Mouse (Mus musculus) gastrocnemius, postnatal 10 days (tissue): Measurements from ENCODE around the gene Mre11a. TPM values are rescaled to one million over a fixed set of nuclear protein-coding genes. Genes with fewer than 3 reads are reported as not detected.
A peak's percentile ranks its signal among the peaks of the same experiment; 100 is the strongest.

Experiments used
- DNase-seq: peaks from one replicate; pipeline ENCODE4 v3.0.0; 2021; ENCODE audit warnings: mixed read lengths
- total RNA-seq, 2 experiments: library from RNA; stranded (reverse); gene quantifications; 2 replicates each; pipeline ENCODE4 v1.2.3; 2021

Gene Mre11a
- total RNA-seq, 2 experiments from 2014 or later = 11.4 to 14.3 TPM

DNA sequence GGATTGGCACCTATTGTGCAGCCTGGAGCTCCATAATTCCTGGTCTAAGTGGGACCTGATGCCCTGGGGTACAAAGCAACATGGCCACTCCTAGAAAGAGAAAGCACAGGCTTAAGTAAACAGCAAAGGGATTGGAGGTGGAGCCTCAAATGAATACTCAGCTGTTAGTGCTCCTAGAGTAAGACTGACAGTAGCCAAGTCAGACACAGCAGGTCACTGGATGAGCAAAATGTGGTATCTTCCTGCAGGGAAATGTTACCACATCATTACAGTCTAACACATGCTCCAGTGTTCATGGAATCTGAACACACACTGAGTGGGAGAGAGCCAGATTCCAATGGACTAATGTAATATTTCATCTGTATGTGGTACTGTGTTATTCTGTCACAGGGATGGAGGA lies 36.9 kb downstream of the Mre11a start:
- no peak for DNase-seq

DNA sequence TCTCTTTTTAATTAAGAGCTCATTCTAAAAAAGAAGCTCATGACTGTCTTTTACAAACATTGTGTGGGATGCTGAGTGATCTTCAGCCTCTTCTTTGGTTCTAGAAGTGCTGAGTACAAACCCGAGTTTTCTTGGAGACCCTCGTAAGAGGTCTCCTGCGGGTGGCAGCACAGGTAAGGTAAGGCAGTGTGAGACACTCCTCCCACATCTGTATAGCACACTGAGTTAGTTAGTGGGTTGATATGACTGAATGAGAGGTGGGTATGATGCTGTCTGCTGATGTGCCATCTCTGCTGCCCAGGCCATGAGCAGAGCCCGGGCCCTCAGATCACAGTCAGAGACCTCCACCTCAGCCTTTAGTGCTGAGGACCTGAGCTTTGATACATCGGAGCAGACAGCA lies 40.4 kb downstream of the Mre11a start:
- DNase-seq = no peak

DNA sequence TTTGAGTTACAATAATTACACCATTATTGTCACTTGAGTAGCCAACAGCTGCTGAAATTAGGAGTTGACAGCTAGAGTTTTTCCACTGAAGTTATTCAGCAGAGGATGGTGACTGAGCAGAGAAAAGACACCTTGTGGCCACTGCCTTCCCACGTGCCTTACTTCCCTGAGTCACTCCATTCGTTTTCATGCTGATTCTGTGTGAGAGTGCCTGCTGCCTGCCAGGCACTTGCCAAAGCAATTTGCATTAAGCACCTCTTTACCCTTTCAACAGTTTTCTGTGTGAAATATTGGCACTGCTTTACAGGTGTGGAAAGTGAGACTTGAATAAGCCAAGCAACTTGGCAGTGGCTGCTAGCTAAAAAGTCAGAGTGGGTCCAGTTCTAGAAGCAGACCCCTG lies 43.4 kb downstream of the Mre11a start:
- no peak for DNase-seq

DNA sequence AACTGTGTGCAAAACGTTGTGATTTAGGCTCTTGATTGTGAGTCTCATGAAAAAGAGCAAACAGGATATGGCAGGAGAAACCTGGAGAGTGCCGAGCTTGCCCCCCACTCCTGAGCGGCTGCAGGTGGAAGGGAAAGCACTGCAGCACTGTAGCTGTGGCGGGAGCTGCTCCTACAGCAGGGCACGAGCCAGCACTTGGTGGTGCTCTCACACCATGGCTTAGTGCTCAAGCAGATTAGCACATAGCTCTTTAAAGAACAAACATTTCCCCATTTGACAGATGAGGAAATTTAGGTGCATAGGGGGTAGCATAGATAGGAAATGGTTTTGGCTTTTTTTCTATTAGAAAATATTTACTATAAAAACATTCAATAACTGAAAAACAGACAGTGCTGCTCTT lies 47.6 kb downstream of the Mre11a start:
- no peak for DNase-seq

DNA sequence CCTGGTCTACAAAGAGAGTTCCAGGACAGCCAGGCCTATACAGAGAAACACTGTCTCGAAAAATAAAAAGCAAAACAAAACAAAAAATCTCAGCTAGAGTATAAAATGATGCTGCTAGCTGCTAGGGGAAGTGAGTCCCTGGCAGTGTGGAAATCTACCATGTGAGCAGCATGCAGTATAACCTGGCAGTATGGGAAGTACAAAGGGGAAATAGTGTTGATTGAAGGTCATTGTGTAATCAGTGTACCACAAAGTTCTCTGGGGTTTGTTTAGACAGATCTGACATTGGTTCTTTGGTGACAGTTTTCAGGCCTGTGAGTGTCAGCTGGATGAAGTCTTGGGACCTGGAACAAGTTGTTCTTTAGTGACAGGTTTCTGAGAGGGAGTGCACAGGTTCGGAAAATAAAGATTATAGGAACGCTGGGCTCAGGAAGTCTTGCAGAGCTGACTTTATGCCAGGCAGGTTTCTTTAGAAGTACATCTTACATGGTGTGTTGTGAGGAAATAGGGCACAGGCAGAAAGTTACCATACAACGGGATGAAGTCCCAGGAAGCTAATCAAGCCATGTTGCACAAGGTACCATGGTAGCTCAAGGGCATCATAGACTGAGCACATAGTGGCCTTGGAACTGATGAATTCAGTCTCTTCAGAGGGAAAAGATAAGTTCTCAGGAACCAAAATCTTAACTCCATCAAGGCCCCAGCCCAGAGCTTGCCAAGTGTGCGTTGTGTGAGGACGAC lies 51.1 kb downstream of the Mre11a start:
- no peak for DNase-seq

DNA sequence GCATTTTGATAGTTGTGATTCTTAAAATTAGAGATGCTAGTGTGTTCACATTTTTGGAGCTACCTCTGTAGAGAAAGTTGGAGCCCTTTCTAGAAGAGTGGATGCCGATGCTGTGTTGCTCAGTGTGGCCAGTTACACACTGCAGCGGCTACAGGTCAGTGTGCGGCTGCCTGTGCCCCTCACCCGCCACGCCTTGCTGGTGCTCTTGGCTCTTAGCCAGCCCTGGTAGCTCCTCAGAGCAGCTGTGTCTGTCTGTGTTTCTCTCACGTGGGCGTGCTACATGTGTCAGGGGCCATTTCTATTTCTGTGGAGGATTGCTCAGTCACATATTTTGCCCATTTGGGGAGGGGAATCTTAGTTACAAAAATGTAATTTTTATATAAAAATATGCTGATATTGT lies 55.1 kb downstream of the Mre11a start:
- peak; percentile 48 for DNase-seq

DNA sequence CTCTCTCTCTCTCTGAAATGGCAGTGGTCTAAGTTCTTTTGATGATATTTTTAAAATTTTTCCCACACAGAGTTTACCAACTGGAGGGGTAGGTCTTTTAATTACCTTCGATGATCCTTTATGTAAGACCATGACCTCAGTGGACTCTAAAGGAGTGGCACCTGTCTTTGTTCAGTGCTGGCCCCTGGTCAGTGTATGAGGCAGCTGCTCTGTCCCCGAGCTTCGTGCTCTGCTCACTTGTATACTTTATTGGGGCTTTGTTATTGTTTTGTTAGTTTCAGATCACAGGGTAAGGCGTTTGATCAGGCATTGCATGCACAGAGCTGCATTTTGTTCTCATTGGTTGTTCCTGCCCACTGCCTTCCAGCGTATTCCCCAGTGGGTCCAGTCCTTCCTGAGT lies 55.5 kb downstream of the Mre11a start:
- no peak for DNase-seq

DNA sequence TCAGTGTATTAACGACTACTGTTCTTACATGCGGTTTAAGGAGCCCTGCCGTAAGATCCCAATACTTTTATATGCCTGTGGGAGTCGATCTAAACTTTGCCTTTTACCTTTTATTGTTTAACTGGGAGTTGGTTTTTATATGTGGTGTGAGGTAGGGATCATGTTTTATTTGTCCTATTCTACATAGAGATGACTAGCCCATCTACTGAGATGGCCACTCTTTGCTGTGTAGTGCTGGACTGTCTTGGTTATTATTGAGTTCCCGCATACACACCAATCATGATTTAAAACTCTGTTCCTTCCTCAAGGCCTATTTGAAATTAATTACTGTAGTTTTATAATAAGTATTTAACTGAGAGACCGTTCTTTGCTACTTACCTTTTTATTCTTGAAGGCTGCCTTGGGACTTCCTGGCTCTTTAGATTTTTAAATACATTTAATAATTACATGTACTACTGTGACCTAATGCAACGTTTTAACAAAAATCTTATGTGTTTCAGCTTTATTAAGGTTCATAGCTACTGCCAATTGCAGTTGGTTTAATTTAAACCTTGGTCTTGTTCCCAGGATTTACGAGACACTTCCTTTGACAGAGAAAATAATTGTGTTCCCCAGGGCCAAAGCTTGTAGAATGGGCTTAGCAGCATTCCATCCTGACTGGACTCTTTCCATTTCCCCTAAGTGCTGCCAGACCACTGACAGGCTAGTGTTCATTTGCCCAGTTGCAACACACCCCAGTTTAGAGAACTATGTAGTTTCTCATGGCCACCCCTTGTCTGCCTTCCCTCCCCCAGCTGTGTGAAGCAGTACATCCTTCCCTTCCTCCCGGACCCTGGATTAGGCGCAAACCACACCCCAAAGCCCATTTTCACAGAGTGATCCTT lies 57.7 kb downstream of the Mre11a start:
- DNase-seq = peak; percentile 15

DNA sequence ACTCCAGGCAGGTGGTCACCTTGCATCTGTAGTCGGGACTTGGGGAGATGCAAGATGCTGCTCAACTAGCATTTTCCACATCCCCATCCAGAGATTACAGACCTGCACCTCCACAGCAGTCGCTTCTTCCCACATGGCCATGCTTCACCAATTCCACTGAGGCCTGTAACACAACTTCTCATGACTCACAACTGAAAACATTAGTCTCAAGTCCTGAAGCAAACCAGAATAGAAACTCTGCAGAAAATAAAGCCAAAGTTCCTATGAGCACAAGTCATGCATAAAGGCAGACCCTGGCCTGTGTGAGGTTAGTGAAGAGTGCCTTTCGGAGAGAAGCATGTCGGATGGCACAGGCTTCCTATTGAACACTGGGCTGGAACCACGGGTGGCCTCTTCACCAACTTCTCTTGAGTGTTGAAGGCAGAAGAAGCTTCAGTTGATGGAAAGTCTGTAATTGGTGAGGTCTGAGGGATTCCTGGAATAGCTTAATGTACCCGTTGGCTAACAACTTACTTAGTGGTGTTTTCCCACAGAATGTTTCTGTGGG lies 58.9 kb downstream of the Mre11a start:
- DNase-seq = no peak

DNA sequence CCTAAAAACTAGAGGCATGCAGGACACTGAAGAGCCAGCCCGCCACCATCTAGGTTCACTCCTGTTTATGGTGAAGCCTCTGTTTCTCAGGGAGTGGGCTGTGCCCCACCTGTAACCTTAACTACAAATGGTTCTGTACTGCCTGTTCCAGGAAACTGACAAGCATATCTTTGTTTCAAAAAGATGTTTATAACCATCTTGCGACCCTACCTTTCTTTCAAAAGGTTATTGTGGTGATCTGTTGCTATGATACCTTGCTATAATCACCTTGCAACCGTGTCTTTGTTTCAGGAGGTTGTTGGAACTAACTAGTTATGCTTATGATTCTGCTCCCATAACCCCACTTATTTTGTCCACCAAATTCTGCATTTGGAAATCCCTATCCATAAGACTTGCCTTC lies 59.4 kb downstream of the Mre11a start:
- no peak for DNase-seq

DNA sequence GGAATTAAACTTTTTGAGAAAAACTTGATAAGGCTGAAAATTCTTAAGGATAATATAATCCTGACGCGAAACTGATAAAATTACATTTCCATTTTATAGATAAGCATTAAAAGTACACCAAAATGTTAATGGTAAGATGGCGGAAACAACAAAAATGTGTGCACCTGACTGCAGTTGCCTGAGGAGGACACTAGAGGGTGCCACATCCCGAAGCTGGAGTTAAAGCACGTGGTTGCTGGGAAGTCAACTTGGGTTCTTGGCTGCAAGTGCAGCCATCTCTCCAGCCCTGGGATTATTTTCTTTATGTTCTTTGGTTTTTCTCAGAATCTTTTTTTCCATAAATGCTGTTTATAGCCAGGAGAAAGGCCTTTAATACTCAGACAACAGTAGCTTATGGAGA lies 62.0 kb downstream of the Mre11a start:
- DNase-seq = no peak

DNA sequence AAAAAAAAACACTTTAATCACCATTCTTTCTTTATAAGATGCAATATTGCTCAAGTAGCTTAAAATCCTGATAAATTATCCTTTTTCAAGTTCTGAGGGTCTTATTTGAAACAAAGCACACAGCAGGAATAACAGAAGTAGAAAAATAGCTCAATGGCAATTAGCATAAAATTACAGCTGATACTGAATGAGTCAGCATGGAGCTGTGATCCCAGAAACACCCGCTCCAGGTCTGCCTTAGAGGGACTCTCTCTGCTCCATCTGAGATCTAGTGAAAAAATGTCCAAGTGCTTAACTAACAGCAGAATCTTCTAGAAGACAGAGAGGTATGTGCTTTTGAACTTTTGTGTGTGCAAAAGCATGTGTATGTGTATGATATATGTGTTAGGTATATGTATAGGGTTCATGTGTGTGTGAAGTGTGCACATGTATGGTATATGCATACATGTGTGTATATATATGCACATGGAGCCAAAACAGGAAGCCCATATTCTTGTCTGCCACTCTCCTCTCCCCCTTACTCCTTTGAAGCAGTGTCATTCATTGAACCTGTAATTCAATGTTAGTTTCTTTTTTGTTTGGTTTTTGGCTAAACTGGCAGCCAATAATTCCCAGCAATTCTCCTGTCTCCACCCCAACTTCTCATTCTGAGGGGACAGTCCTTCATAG lies 63.9 kb downstream of the Mre11a start:
- no peak for DNase-seq

DNA sequence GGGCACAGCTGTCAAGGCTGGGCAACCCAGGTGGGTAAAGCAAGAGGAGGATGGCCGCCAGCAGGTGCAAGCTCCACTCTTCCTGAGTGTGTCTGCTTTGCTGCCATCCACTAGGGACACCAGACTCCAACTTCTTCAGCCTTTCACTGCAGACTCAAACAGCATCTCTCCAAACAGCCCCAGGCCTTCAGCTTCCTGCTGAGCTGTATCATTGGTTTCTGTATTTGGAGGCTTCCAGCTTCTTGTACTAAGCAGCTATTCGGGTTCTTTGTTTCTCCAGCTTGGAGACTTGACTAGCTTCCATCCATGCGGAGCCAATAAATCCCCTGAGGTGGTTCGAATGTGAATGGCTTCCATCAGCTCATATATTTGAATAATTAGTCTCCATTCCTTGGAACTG lies 70.1 kb downstream of the Mre11a start:
- DNase-seq = no peak

DNA sequence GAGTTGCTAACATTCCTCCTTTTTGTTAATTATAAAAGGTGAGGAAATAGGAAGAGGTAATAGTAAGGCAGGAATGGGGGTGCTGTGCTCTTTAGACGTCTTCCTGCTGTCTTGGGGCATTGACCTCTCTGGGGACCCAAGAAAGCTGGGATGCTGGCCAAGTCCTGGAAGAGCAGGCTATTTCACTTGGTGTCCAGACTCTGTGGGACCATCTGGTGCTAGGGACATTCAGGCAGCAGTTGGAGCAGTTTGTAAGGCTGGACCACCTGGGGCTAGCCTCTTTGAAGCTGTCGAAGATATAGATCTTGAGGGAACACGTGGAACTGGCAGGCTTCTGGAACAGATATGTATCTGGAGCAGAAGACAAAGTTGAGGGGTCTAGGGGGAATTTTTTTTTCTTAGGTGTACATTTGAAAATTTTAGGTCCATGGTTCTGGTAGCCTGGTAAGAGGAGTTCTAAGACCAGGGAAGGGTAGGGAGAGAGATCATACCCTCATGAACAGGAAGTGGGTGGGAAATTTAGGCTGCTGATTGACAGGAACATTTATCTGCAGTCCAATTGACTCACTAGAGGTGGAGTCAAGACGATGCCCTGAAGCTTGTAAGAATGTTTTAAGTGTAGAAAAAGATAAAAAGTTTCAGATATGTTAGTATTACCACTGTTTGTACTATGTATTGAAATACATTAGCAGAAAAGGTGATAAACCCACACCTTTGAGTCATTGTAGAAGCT lies 72.6 kb downstream of the Mre11a start:
- DNase-seq = no peak

DNA sequence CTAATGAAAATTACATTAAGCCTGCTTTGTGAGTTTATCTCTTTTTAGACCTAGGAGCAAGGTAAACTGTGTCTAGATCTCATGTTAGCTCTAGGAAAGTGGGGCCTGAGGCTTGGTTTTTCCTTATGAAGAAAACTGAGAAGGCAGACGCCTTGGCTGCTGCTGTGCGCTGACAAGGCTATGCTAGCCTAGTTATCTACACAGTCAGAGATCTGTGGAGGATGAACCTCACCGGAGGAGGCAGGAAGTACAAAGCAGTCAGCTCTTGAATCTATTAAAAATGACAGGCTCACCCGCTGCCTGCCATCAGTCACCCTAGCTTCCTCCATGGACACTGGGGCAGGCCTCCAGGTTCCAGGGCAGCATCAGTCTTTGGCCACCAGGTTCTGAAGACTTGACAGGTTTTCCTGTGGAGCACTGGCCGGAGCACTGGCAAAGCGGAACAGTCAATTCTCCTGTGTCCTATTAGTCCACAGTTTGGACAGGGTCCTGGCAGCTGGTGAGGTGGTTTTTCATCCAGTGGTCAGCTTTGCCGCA lies 73.8 kb downstream of the Mre11a start:
- DNase-seq = no peak

DNA sequence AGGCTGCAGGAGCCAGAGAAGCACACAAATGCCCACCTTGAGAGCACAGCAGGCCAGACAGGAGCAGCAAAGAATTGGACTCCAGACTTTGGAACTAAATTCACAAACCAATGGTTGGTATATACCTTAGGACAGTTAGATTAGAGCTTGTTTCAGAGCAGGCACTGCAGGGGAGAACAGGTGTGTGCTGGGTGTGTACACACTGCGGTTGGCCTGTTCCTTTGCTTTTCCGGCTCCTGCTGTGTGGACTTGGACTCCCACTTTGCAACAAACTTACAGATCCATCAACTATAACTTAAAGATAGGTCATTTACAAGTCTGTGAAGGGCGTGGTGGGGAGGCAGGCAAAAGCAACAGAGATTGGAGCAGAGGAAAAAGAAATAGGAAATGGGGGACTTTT lies 74.3 kb downstream of the Mre11a start:
- DNase-seq = no peak

DNA sequence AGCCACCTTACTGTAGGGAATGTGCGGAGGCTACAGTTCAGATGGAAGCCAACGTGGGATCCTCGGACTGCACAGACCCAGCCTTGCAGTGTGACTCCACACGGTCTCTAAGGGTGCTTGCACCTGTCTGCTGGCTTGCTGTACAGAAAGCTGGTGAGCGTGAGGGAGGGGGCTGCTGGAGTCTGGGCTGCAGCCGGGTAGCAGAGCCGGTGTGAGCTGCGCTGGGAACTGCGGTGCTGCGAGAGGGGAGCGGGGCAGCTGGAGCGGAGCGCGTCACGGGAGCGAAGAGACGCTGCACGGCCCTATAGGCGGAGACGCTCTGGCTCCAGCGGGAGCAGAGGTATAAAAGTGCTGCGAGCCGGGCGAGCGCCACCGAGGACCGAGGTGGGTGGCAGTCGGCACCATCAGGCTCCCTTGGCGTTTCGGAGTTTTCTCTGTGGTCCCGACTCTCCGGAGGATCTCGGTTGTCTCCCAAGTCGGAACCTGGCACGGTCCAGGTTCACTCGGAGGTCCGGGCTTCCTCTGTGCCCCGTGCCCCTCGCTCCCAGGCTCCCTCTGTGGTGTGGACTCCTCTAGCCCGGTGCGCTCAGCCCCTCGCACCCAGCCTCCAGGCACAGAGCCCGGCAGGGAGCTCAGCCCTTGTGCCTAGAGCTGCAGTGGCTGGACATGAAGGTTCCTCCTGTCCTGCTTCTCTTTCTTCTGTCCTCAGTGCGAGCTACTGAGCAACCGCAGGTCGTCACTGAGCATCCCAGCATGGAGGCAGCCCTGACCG lies 75.6 kb downstream of the Mre11a start, which contains the start of gene Gpr83:
Gpr83 (plus strand) TSS at position 343 of the 772 bp plus-strand sequence.
- no peak for DNase-seq

DNA sequence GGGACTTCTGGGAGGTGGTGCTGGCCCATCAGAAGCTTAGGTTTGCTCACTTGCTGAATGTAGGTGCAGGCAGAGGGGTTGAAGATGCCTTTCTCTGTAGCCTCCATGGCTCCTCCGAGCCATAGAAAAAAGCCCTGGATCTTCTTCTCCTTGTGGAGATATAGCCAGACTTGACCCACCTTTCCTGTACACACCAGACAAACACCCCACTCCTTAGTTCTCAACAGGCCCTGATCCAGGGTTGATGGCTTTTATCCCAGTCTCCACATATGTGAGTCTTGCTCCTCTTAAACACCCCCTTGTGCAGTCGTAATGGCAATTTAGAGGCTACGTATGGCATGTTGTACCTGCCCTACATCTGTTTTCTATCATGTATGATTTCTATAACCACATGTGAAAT lies 78.7 kb downstream of the Mre11a start:
- no peak for DNase-seq

DNA sequence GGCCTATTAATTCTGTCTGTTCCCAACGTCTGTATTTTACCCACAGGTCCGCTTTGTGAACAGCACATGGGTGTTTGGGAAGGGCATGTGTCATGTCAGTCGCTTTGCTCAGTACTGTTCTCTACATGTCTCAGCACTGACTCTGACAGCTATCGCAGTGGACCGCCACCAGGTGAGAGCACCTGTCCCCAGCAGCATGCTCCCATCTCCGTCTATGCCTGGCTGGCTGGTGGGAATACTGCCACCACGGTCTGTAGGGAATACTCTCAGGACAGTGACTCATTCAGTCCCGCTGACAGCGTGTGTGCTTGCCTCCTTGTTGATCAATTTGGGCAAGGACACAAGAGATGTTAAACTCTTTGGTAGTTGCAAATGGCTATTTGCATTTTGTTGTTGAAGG lies 80.3 kb downstream of the Mre11a start:
- DNase-seq = no peak

DNA sequence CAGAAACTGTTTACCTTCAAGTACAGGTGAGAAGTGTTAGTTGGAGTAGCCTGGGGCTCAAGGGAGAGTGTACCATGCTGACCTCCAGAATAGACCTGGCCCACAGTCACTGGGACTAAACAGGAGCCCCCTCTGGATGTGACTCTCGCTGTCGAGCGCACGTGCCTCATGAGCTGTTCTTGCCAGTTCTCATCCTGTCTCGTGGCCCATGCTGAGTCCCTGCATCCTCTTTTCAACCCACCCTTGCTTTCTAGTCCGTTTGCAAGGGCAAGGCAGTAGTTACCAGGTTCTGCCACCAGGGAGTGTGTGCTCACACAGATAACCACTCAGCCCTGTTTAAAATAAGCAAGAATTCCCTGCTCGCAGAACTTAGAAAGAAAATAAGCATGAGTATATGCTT lies 82.5 kb downstream of the Mre11a start:
- DNase-seq = peak; percentile 55

DNA sequence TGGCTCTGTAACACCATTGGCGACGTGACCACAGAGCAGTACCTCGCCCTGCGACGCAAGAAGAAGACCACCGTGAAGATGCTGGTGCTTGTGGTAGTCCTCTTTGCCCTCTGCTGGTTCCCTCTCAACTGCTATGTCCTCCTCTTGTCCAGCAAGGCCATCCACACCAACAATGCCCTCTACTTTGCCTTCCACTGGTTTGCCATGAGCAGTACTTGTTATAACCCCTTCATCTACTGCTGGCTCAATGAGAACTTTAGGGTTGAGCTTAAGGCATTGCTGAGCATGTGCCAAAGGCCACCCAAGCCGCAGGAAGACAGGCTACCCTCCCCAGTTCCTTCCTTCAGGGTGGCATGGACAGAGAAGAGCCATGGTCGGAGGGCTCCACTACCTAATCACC lies 83.9 kb downstream of the Mre11a start:
- no peak for DNase-seq
